Mouse (Mus musculus) frontal cortex, postnatal 36 days (tissue): ENCODE measurements at regions not wholly inside any gene's neighbourhood (a gene's known extent, or its start where the extent isn't known, plus 50 kb on each side); places are given as distances from the start of the nearest gene placed in this dataset.

ENCODE experiments used
- DNase-seq, 2 experiments: peaks; one replicate each; pipeline ENCODE4 v3.0.0; 2022; ENCODE audit warnings: low spot score in 2 of 2

- DNase-seq = no peak
These were observed 84.2 kb downstream of the Ddx1 start for GRCm38 (mm10) chr12:13164791-13165190.

DNA sequence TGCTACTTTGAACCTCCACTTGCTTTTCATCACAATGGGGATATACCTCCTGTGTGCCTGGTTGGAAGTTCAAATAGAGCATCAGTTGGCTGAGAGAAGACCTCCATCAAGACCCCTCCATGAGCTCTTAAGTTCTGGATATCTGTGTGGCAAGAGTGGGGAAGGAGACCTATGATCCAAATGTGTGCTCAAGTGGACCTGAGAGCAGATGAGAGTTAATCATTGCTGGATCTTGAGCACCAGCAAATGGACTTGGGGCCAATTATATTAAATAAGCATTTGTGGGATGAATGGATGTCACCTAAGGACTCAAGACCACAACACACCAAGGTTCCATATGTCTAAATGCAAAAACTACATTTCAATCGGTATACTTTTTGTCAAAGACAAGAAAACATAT lies 88.0 kb downstream of the Ddx1 start:
- DNase-seq = no peak

GRCm38 (mm10) chr12:13159346-13160055 lies 89.5 kb downstream of the Ddx1 start:
- peak; percentile 37 to 58 for DNase-seq

GRCm38 (mm10) chr12:13157666-13158381 lies 91.2 kb downstream of the Ddx1 start:
- no peak for DNase-seq

- no peak for DNase-seq
These were observed 91.9 kb downstream of the Ddx1 start for GRCm38 (mm10) chr12:13157089-13157488.

GRCm38 (mm10) chr12:13150751-13151150 lies 98.3 kb downstream of the Ddx1 start:
- DNase-seq = no peak

DNA sequence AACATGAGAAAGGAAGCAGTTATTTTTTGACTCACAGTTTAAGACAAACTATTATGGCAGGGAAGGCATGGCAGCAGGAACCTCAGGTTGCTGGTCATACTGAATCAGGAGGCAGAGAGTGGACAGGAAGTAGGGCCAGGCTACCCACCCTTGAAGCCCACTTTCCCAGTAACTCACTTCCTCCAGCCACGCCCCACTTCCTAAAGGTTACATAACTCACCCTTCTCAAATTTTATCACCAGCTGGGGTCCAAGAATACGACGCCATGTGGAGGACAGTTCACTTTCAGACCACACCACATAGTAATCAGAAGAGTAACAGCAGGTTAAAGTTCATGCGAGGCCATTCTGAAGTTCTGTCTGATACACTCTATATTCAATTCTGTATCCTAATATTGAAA lies 101.8 kb downstream of the Ddx1 start:
- DNase-seq = no peak

DNA sequence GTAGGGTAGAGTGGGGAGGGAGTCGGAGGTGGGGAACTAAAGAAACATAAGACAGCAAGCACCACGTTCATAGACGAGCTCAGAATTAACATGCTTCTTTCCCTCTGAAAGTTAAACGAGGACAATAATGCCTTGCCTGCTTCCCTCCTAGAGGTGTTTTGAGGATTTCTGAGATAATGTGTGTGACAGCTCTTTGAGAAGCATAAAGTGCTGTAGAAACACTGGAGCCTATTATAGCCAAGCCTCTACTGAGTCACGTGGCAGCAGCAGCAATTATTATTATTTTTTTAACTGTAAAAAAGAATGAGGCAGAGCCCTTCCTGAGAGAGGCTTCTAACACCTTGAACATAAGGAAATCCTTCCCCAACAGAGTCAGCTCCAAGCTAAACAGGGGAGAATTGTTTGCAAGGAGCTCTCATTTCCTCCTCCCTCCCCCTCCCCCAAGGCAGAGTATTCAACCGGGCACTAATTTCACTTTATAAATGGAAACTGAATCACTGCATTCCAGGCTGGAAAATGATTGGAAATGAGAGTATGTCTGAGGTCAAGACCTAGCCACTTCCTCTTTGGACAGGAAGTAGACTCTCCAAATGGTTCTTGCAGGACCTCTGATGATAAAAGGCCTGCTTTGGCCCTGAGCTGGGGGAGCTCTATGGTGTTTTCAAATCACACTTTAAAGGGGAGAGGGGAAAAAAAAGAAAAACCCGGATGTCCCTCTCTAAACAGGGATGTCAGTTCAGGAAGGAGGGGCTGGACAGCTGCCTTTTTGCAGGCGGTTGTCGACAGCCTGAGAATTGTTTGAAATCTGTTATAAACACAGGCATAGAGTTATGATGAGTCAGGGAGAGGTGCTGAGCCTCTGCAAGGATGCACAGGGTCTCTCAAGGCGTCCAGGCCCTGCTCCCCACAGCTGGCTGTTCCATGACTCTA lies 103.6 kb downstream of the Ddx1 start:
- no peak for DNase-seq

DNA sequence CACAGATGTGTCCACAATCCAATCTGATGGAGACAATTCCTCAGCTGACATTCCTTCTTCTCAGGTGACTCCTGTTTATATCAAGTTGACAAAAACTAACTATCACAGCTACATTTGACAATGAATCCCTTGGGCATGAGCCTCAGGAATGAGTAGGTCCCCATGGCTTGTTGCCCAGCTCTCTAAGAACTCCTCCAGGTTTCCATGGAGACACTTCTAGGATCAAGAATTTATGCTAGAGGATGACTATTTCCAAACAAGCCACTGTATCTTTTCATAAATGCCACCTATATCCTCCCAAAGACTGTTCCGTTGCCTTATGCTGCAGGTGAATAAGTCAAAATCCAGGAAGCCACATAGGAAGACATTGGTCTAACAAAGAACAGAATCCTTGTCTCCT lies 104.3 kb downstream of the Ddx1 start:
- peak in 1 of 2 experiments; percentile 66 for DNase-seq

- peak; percentile 62 to 90 for DNase-seq
These were observed 108.4 kb downstream of the Ddx1 start for GRCm38 (mm10) chr12:13140636-13141035.

GRCm38 (mm10) chr12:13139189-13139588 lies 109.8 kb downstream of the Ddx1 start:
- DNase-seq = no peak

DNA sequence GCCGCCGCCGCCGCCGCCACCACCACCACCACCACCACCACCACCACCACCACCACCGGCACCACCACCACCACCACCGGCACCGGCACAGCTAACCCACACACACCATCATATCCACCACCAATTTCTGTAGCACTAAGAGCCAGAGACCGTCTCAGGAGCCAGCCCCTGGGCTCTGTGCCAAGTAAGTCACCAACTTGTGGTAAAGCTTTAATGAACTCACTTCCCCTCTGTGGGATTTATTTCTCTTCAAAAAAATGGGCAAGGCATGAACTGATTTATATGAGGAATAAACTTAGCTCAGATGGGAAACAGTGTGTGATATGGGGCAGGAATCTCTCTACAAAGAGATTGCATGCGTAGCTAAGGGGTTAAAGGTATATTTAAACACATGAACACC lies 114.8 kb downstream of the Ddx1 start:
- no peak for DNase-seq

DNA sequence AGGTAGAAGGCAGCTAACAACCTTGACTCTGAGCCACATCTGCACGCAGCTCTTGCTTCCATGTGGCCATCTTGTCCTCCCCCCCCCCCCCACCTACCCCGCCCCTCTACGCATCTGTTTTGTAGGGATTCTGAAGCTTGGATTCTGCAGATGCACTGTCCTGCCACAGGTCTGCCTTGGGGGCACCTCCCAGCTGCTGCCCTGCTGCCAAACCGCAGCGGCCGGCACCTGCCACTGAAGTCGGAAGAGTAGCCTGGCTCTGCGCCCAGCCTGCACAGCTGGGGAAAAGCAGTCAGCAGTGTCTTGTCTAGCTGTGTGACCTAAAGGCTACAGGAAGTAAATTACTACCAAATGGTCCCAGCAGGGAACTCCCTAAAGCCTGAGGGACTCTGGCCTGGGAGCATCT lies 119.3 kb downstream of the Ddx1 start:
- no peak for DNase-seq

DNA sequence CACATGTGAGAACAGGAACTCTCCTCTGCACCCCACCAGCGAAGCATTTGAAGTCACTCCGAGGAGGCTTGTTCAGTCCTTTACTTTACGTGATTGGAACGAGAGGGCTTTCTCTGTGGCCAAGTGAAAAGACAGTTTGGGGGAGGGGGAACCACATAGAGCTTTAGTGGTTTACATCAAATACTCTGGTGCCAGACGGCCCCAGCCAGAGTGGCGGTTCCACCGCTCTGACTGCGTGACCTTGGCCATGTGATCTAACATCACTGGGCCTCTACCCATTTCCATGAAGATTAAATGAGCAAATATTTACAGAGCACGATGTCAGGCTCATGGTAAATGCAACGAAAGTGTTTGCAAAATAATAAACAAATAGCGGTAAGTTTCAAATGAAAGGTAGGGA lies 121.6 kb downstream of the Ddx1 start:
- no peak for DNase-seq

DNA sequence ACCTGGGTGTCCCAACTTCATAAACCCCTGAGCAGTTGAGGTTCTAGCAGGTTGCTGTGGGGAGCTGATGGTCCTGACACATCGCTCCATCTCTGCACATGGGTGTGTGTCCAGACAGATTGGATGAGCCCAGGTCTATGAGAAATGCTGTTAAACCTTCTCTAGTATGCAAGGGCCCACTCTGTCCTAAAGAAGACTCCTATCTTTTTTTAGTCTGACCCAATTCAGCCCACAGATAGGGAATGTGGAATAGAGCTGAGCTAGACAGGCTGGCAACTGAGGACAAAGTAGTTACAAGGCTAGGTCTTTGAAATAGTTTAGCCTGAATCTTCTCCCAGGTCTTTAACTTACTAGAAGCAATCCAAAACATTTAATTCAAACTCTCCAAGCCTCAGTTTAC lies 124.0 kb downstream of the Ddx1 start:
- no peak for DNase-seq

DNA sequence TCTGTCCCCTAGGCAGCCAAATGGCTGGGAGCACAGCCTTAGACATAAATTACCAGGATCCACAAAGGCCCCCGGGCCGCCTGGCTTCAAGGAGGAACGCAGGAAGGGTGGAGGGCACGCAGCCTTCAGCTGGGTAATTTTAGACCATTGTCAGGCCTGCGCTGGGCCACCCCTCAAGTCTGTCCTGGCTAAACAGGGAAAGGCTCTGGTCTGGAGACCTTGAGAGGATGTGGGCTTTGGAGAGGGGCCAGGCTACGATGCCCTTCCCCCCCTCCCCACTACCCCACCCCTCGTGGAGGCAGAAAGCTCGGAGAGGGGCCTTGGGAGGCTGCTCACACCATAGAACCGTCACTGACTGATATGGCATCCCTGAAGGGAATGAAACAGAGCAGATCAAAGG lies 126.7 kb downstream of the Ddx1 start:
- DNase-seq = no peak

DNA sequence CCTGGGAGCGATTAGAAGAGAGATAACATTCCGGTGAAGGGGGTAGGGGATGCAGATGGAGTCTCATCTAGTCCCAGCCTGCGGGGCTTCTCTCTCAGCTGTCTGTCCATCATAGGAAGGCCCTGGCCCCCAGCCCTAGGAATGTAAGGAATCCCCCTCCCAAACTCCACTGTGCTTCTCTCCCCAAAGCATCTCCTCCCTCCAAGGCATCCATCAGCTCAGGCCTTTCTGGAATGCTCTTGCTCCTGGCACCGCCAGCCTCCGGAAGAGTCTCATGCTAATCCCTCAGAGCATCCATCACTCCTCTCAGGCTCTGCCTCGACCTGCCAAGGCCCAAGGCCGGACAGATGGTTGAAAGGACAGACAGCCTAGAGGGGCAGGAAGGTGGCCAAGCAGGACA lies 128.4 kb downstream of the Ddx1 start:
- DNase-seq = no peak

DNA sequence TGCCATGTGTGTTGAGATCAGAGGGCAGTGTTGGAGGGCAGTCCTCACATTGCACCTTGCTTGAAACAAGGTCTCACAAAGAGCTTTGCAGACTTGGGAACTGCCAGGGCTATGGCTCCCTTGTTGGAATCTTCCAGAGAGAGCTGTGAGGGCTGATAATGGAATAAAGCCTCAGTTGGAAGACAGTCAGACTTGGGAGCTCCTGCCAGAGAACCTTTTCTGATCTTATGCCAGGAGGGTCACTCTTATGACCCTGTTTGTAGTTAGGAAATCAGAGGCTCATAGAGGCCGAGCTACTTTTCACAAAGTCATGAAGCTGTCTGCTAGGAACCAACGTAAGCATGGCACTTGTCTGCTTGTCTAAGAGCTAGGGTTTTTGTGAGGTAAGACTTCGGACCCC lies 129.4 kb downstream of the Ddx1 start:
- no peak for DNase-seq

DNA sequence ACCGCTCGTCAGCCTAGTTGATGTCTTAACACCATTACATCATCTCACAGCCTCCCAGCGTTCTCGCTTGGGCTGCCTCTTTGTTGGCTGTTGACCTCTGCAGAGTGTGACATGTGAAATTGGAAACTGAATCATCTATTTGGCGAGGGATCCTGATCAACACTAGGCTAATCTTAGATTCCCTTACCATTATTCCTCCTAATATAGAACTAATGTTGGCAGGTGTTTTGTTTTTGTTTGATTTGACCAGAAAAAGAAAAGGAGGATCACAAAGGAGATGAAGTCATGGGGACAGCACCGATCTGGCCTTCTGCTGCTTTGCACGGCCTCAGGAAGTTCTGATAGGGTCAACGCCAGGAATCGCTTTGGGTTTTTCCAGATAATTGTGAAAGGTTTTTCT lies 131.0 kb downstream of the Ddx1 start:
- no peak for DNase-seq

GRCm38 (mm10) chr12:13114341-13114740 lies 134.7 kb downstream of the Ddx1 start:
- no peak for DNase-seq

GRCm38 (mm10) chr12:13106931-13107330 lies 142.1 kb downstream of the Ddx1 start:
- peak in 1 of 2 experiments; percentile 19 for DNase-seq
